Mouse (Mus musculus): Measurements from ENCODE around the gene Vezf1. TPM values are rescaled to one million over a fixed set of nuclear protein-coding genes. Genes with fewer than 3 reads are reported as not detected.

Vezf1 gene
- polyA plus RNA-seq, 1 experiment from 2014 or later = 50.6 TPM

DNA sequence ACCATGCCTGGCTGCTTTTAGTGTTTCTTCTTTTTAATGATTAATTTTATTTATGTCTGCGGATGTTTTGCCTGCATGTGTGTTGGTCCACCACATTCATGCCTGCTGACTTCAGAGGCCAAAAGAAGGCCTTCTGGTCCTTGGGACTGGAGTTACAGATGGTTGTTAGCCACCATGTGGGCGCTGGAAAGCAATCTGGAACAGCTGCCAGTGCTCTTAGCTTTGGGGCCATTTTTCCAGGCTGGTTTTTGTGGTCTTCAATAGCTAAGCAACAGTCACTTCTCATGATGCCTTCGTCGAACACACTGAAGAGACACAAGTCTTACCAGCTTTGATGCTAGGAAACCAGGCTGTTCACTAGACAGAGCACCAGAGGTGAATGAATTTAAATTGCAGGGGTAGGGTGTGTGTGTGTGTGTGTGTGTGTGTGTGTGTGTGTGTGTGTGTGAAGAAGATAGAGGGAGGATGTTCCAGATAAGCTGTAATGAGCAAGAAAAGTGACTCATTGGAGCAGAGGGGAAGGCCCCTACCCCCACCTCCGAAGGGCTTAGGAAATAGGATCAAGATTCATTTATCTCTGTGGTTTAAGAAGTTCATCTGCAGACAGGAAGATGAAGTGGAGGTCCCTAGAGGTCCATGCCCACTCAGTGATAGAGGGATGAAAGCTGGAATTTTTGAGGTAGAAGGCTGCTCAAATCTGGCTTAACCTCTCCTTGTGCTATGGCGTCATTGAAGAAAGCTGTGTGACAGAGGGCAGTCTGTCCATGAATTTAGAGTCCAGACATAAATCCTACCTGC is 37.6 kb downstream of the Vezf1 start:
- no peak overlapping the region for H3K4me2 ChIP-seq
- no peak overlapping the region for H3K9ac ChIP-seq
- H3K36me3 ChIP-seq (replicated peaks) = no peaks in the 10 kb centered on the region
- ATAC-seq (replicated peaks) = no peak
- H3K4me1 ChIP-seq = peaks cover 22% of the 10 kb centered on the region
- H3K27ac ChIP-seq = no peak overlapping the region
- no peaks in the 10 kb centered on the region for H3K27me3 ChIP-seq (replicated peaks)
- no peak overlapping the region for H3K4me3 ChIP-seq
- no peaks in the 10 kb centered on the region for H3K9me3 ChIP-seq
- 74% methylated on average over 6 of the region's 6 CpGs for WGBS

DNA sequence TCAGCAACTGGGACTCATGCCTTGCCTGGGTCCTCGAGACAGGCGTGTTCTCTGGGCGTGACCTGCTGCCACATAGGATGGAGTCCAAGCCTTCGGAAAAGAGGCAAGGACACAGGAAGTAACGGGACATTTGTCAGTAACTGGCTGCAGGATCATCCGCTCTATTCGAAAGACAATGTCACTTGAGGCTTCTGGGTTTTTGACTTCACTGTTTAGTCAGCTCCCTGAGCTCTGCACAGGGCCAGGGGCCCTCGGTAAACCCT is 38.1 kb downstream of the Vezf1 start:
- WGBS = 78% methylated on average over 8 of the region's 8 CpGs
- peaks cover 16% of the 10 kb centered on the region for H3K4me1 ChIP-seq
- no peak for ATAC-seq (replicated peaks)
- no peaks in the 10 kb centered on the region for H3K9me3 ChIP-seq
- H3K4me2 ChIP-seq = no peak overlapping the region
- H3K4me3 ChIP-seq = no peak overlapping the region
- no peak overlapping the region for H3K27ac ChIP-seq
- H3K27me3 ChIP-seq (replicated peaks) = no peaks in the 10 kb centered on the region
- H3K36me3 ChIP-seq (replicated peaks) = no peaks in the 10 kb centered on the region
- no peak overlapping the region for H3K9ac ChIP-seq

GRCm38 (mm10) chr11:88107365-88107764 is 39.3 kb downstream of the Vezf1 start:
- Histone ChIP-seq H3K4me3 (no peak overlapping the region), H3K4me1 (peaks cover 19% of the 10 kb centered on the region), H3K27ac (no peak overlapping the region), H3K36me3 (replicated peaks) (no peaks in the 10 kb centered on the region), H3K4me2 (no peak overlapping the region), H3K9me3 (no peaks in the 10 kb centered on the region), H3K9ac (no peak overlapping the region), H3K27me3 (replicated peaks) (no peaks in the 10 kb centered on the region)
- 80% methylated on average over 4 of the region's 4 CpGs for WGBS
- no peak for ATAC-seq (replicated peaks)

DNA sequence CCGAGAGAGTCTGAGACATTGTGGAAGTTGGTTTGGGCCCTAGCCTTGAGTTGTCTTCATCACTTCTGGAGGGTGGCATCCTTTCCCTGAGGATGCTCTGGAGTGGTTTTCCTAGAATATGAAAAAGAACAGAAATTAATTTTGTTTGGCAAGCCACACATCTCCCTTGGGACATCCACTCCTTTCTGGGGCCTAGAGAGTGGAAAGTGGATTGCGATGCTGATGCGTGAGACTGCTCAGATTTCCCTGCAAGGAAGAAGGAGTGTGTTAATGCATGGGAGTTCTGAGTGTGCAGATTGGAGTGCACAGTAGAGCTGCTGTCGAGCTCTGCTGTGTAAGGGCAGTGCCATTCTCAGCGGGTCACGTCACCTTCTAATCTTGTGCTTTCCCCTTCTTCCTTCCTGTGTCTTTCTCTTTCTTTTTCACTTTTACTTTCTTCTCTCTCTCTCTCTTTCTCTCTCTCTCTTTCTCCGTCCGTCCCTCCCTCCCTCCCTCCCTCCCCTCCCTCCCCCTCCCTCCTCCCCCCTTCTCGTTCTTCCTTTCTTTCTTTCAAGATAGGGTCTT is 42.0 kb downstream of the Vezf1 start:
- Histone ChIP-seq H3K4me2 (no peak overlapping the region), H3K9me3 (no peaks in the 10 kb centered on the region), H3K36me3 (replicated peaks) (no peaks in the 10 kb centered on the region), H3K9ac (no peak overlapping the region), H3K27me3 (replicated peaks) (no peaks in the 10 kb centered on the region), H3K4me3 (no peak overlapping the region), H3K27ac (no peak overlapping the region), H3K4me1 (peaks cover 38% of the 10 kb centered on the region)
- 68% methylated on average over 9 of the region's 9 CpGs for whole genome bisulfite sequencing
- ATAC-seq (replicated peaks) = no peak

- Histone ChIP-seq H3K36me3 (replicated peaks) (no peaks in the 10 kb centered on the region), H3K9ac (no peak overlapping the region), H3K27ac (no peak overlapping the region), H3K9me3 (no peaks in the 10 kb centered on the region), H3K4me3 (no peak overlapping the region), H3K4me2 (no peak overlapping the region), H3K4me1 (peaks cover 43% of the 10 kb centered on the region), H3K27me3 (replicated peaks) (no peaks in the 10 kb centered on the region)
- no peak for ATAC-seq (replicated peaks)
- whole genome bisulfite sequencing = 61% methylated on average over 13 of the region's 13 CpGs
Measured at GRCm38 (mm10) chr11:88112078-88112477, 44.0 kb downstream of the Vezf1 start.

DNA sequence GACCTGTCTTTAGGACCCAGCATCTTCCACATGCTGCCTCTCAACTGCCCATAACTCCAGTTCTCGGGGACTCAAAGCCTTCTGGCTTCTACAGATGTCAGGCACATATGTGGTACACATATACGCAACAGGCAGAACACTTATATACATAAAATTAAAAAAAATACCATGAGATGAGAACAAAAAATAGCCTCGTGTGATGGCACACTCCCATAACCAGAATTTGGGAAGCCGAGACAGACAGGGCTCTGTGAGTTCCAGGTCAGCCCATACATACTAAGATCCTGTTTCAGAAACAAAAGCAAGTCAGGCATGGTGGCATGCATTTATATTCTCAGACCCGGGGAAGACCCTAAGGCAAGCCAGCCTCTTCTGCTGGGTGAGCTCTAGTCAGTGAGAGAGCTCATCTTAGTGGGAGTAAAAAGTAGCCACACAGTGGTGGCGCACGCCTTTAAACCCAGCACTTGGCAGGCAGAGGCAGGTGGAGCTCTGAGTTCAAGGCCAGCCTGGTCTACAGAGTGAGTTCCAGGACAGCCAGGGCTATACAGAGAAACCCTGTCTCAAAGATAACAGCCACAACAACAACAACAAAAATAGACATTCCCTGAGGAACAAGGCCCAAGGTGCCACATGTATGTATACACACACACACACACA is 44.7 kb downstream of the Vezf1 start:
- Histone ChIP-seq H3K27ac (no peak overlapping the region), H3K27me3 (replicated peaks) (no peaks in the 10 kb centered on the region), H3K4me2 (no peak overlapping the region), H3K4me1 (peaks cover 43% of the 10 kb centered on the region), H3K9me3 (no peaks in the 10 kb centered on the region), H3K9ac (no peak overlapping the region), H3K36me3 (replicated peaks) (no peaks in the 10 kb centered on the region), H3K4me3 (no peak overlapping the region)
- no peak for ATAC-seq (replicated peaks)
- 76% methylated on average over 7 of the region's 7 CpGs for WGBS

- Histone ChIP-seq H3K27me3 (replicated peaks) (no peaks in the 10 kb centered on the region), H3K36me3 (replicated peaks) (no peaks in the 10 kb centered on the region), H3K27ac (no peak overlapping the region), H3K4me2 (no peak overlapping the region), H3K9me3 (no peaks in the 10 kb centered on the region), H3K4me1 (peaks cover 52% of the 10 kb centered on the region), H3K9ac (no peak overlapping the region), H3K4me3 (no peak overlapping the region)
- ATAC-seq (replicated peaks) = no peak
- 48% methylated on average over 6 of the region's 6 CpGs for WGBS
Measured at GRCm38 (mm10) chr11:88113543-88114271, 45.6 kb downstream of the Vezf1 start.

DNA sequence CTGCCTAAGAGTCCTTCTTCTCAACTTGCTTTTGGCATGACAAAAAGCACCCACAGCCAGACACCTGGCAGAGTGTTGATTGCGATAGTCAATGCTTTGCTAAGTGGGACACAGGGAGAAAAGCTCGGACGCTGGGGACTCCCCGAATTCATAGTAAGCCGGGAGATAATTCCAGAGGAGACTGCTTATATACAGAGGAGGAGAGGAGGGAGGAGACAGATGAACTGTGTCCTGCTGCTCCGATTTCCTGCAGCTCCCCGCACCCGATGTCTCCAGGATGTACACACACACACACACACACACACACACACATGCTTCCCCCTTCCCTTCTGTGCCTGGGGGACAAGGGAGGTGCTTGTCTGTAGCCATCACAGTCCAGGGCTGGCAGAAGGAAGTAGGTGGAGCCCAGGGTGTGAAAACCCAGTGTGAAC is 46.8 kb downstream of the Vezf1 start:
- no peak for ATAC-seq (replicated peaks)
- Histone ChIP-seq H3K27me3 (replicated peaks) (no peaks in the 10 kb centered on the region), H3K9ac (no peak overlapping the region; the same call in 1 of the 2 replicates), H3K4me1 (peaks cover 62% of the 10 kb centered on the region), H3K27ac (peak overlapping the region; percentile 13; the same call in 1 of the 2 replicates), H3K36me3 (replicated peaks) (no peaks in the 10 kb centered on the region), H3K4me2 (no peak overlapping the region), H3K4me3 (no peak overlapping the region), H3K9me3 (no peaks in the 10 kb centered on the region)
- 21% methylated on average over 8 of the region's 8 CpGs for WGBS

GRCm38 (mm10) chr11:88116568-88116967 is 48.5 kb downstream of the Vezf1 start:
- 90% methylated on average over 6 of the region's 6 CpGs for WGBS
- Histone ChIP-seq H3K27me3 (replicated peaks) (no peaks in the 10 kb centered on the region), H3K9me3 (no peaks in the 10 kb centered on the region), H3K27ac (no peak overlapping the region), H3K9ac (no peak overlapping the region), H3K4me2 (no peak overlapping the region), H3K4me3 (no peak overlapping the region), H3K36me3 (replicated peaks) (no peaks in the 10 kb centered on the region), H3K4me1 (peaks cover 68% of the 10 kb centered on the region)
- no peak for ATAC-seq (replicated peaks)

GRCm38 (mm10) chr11:88117356-88118090 is 49.4 kb downstream of the Vezf1 start:
- no peak overlapping the region for H3K9ac ChIP-seq
- no peak for ATAC-seq (replicated peaks)
- H3K4me1 ChIP-seq = peaks cover 69% of the 10 kb centered on the region
- H3K27ac ChIP-seq = peak overlapping the region; percentile 89
- WGBS = 66% methylated on average over 10 of the region's 10 CpGs
- H3K4me3 ChIP-seq = no peak overlapping the region
- H3K27me3 ChIP-seq (replicated peaks) = no peaks in the 10 kb centered on the region
- no peaks in the 10 kb centered on the region for H3K36me3 ChIP-seq (replicated peaks)
- no peak overlapping the region for H3K4me2 ChIP-seq
- H3K9me3 ChIP-seq = no peaks in the 10 kb centered on the region

GRCm38 (mm10) chr11:88118091-88118440 is 50.0 kb downstream of the Vezf1 start:
- peaks cover 70% of the 10 kb centered on the region for H3K4me1 ChIP-seq
- no peak overlapping the region for H3K4me2 ChIP-seq
- H3K4me3 ChIP-seq = no peak overlapping the region
- no peak for ATAC-seq (replicated peaks)
- no peaks in the 10 kb centered on the region for H3K36me3 ChIP-seq (replicated peaks)
- 31% methylated on average over 6 of the region's 6 CpGs for WGBS
- H3K27me3 ChIP-seq (replicated peaks) = no peaks in the 10 kb centered on the region
- no peaks in the 10 kb centered on the region for H3K9me3 ChIP-seq
- H3K27ac ChIP-seq = peak overlapping the region; percentile 89
- peak overlapping the region; percentile 4; the same call in 1 of the 2 replicates for H3K9ac ChIP-seq

Measured in midbrain, embryonic 15.5 days (tissue).